9 mouse cellular contexts compared by ENCODE assay signal in the genomic region with DNA sequence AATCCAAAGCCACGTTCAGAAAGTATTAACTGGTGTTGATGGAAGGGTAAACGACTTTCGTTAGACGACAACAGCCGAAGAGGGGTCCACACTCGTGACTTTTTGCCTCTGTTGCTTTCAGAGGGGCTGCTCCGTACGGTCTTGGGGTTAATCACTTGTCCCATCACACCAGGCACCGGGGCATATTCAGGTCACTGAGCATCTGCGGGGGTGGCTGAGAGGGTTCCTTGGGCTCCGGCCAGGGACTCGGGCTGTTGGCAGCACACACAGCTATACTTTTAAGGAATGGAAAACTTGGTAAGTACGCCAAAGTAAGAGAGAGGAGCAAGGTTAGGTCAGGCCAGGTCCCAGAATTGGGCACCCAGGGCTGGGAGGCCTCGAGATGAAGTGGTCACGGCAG. TPM values are rescaled to one million over a fixed set of nuclear protein-coding genes. Genes with fewer than 3 reads are reported as not detected.
DNase-seq lines count a peak whose midpoint lies in the region; ATAC-seq and TF ChIP-seq lines count a peak whose summit lies in the region.
"Had no signal": no experiment of that assay in that cellular context is flagged by ENCODE, and none has a peak within 500 bp of the region (broad histone marks: within the 10 kb centered on the region; RNA-seq: fewer than 3 reads in every experiment).

No protein-coding gene starts in this region.

- no peaks in the 10 kb centered on the region for H3K36me3 ChIP-seq in stomach, embryonic 14.5 days (ENCODE audit: control insufficient read depth, insufficient read depth, low read length)

- no peak overlapping the region for H3K4me3 ChIP-seq in stomach, embryonic 14.5 days (ENCODE audit: low read depth, low read length)

- intact Hi-C loops in heart, postnatal 14 days (cut with DNase I), result no loop called here

- 0 out of 2 replicates have a peak overlapping the region, but pooled peaks have one; percentile 17 for H3K4me2 ChIP-seq in stomach, embryonic 14.5 days (replicated peaks; ENCODE audit: low read depth, low read length)

- no peak overlapping the region for H3K9ac ChIP-seq in stomach, embryonic 14.5 days (replicated peaks; ENCODE audit: low read depth, low read length)

- no peak for TF ChIP-seq CTCF in brain, embryonic 14.5 days (IDR thresholded peaks at IDR 0.05; ENCODE audit: borderline replicate concordance, extremely low read depth, insufficient read depth, insufficient read length)

- DNase-seq in embryo, embryonic 10 days (ENCODE audit: low spot score), result peak; percentile 18
- DNase-seq in embryo, embryonic 11 days, result no peak
- peak; percentile 8 for DNase-seq in brain, embryonic 14.5 days (ENCODE audit: low read depth)
- peak; percentile 49 to 57 for DNase-seq in heart, postnatal 14 days
- peak; percentile 82 to 86 for DNase-seq in kidney, postnatal 36 days
- DNase-seq in right cerebral cortex, adult 2 months (ENCODE audit: low spot score in 2 of 2), result no peak

- no peaks in the 10 kb centered on the region for H3K27me3 ChIP-seq in stomach, embryonic 14.5 days (ENCODE audit: control insufficient read depth, insufficient read depth, low read length)

- peaks cover 5% of the 10 kb centered on the region; the same call in 1 of the 2 replicates for H3K4me1 ChIP-seq in stomach, embryonic 14.5 days (ENCODE audit: control insufficient read depth, insufficient read depth, low read length)

- no peak overlapping the region for H3K27ac ChIP-seq in stomach, embryonic 14.5 days (ENCODE audit: low read length)

- peak; percentile 38; the same call in 1 of the 2 replicates for ATAC-seq in stomach, embryonic 14.5 days (ENCODE audit: insufficient number of reproducible peaks, insufficient read depth, low FRiP score, low read depth)
- ATAC-seq in granulocyte monocyte progenitor cell, adult 5-6 weeks (replicated peaks; ENCODE audit: poor library complexity, severe bottlenecking), result no peak

- 51% methylated on average over 15 of the region's 15 CpGs for WGBS in stomach, embryonic 14.5 days

- H3K9me3 ChIP-seq in stomach, embryonic 14.5 days (ENCODE audit: control insufficient read depth, low read depth, low read length), result no peaks in the 10 kb centered on the region

- no peak for TF ChIP-seq POLR2A in brain, embryonic 14.5 days (IDR thresholded peaks at IDR 0.05; ENCODE audit: borderline replicate concordance, extremely low read depth, insufficient read depth, insufficient read length, poor library complexity, severe bottlenecking)

RNA-seq across cellular contexts. Expression of a gene that starts 50.7 kb away (rescaled TPM):
- 19.9 and 24.3 TPM in 2 replicates for polyA plus RNA-seq in brain, embryonic 14.5 days (2012; rRNA removed)
- total RNA-seq in heart, postnatal 14 days (2021), result 10 to 100 TPM; 11.0 to 11.6 TPM
- polyA plus RNA-seq in stomach, embryonic 14.5 days (2014; fragmentation: Nextera tagmentation; extraction: Ambion mirVana), result 23.7 and 24.2 TPM in 2 replicates
- total RNA-seq in granulocyte monocyte progenitor cell, adult 5-6 weeks (2014; fragmentation: Nextera tagmentation), result 13.2 and 13.9 TPM in 2 replicates
- 19.7 and 26.5 TPM in 2 replicates for total RNA-seq in granulocyte monocyte progenitor cell, adult 5-6 weeks (2017)

RNA-seq across cellular contexts. Expression of a gene that starts 57.5 kb away (rescaled TPM):
- not detected in 2 replicates for polyA plus RNA-seq in brain, embryonic 14.5 days (2012; rRNA removed)
- not detected for total RNA-seq in heart, postnatal 14 days (2021)
- not detected in 2 replicates for polyA plus RNA-seq in stomach, embryonic 14.5 days (2014; fragmentation: Nextera tagmentation; extraction: Ambion mirVana)
- total RNA-seq in granulocyte monocyte progenitor cell, adult 5-6 weeks (2014; fragmentation: Nextera tagmentation), result not detected in 2 replicates
- total RNA-seq in granulocyte monocyte progenitor cell, adult 5-6 weeks (2017), result not detected in 2 replicates
- polyA plus RNA-seq: limb, embryonic 11.5 days had no signal

RNA-seq across cellular contexts. Expression of a gene that starts 59.8 kb away (rescaled TPM):
- polyA plus RNA-seq in brain, embryonic 14.5 days (2012; rRNA removed), result not detected in 2 replicates
- not detected for total RNA-seq in heart, postnatal 14 days (2021)
- polyA plus RNA-seq in stomach, embryonic 14.5 days (2014; fragmentation: Nextera tagmentation; extraction: Ambion mirVana), result not detected in 2 replicates
- not detected in 2 replicates for total RNA-seq in granulocyte monocyte progenitor cell, adult 5-6 weeks (2014; fragmentation: Nextera tagmentation)
- not detected in 2 replicates for total RNA-seq in granulocyte monocyte progenitor cell, adult 5-6 weeks (2017)
- polyA plus RNA-seq: limb, embryonic 11.5 days had no signal

Comparison
In these comparisons a context has a peak if more than half of its experiments do, and no peak if none do; other contexts are left out.
1. DNase-seq: peak in embryo, embryonic 10 days (single experiment), brain, embryonic 14.5 days (single experiment), heart, postnatal 14 days (2 of 2) and kidney, postnatal 36 days (2 of 2); none in embryo, embryonic 11 days (single experiment) and right cerebral cortex, adult 2 months (0 of 2).